Mouse (Mus musculus) ES-E14 (cell line): ENCODE measurements at regions not wholly inside any gene's neighbourhood (a gene's known extent, or its start where the extent isn't known, plus 50 kb on each side); places are given as distances from the start of the nearest gene placed in this dataset.

ENCODE experiments used
- CHD2 ChIP-seq: IDR thresholded peaks from 2 replicates; pipeline ENCODE4 v1.6.1; 2014; ENCODE audit warnings: mild to moderate bottlenecking, low read depth, low read length, inconsistent platforms
- MAFK ChIP-seq: IDR thresholded peaks from 2 replicates; pipeline ENCODE4 v1.6.1; 2014; ENCODE audit warnings: mild to moderate bottlenecking, low read depth, low read length, inconsistent platforms; ENCODE audit not compliant: insufficient read depth
- ZNF384 ChIP-seq: IDR thresholded peaks from 2 replicates; pipeline ENCODE4 v1.6.1; 2012; ENCODE audit warnings: low read depth, low read length, inconsistent platforms

- TF ChIP-seq CHD2 (no peak), ZNF384 (no peak), MAFK (no peak)
These were observed 604.7 kb downstream of the Gm826 start for GRCm38 (mm10) chr2:159729301-159729700.
